Mouse (Mus musculus) heart, embryonic 14.5 days (tissue): ENCODE results near the gene Wnt7b. TPM values are rescaled to one million over a fixed set of nuclear protein-coding genes. Genes with fewer than 3 reads are reported as not detected.

Source experiments
- ATAC-seq: fragments of 200-750 bp; cut with Nextera tagmentation; 2 replicates; pipeline ENCODE4 v1.8.0; 2017; ENCODE audit warnings: low read depth, moderate TSS enrichment; ENCODE audit not compliant: insufficient number of reproducible peaks, insufficient read depth, low FRiP score
- H3K27ac ChIP-seq, 2 experiments: fragments of 200-500 bp in 1 of 2; fragments of 300-500 bp in 1 of 2; sonication (generic) in 1 of 2; replicated peaks in 1 of 2; 2 replicates each; pipeline ENCODE4 v1.5.1; 2012 to 2014; ENCODE audit warnings: low read depth in 2 of 2, low read length in 2 of 2, control low read depth in 1 of 2, mild to moderate bottlenecking in 1 of 2, mixed read lengths in 1 of 2; ENCODE audit not compliant: control insufficient read depth in 1 of 2, insufficient read depth in 1 of 2
- H3K27me3 ChIP-seq: fragments of 300-500 bp; sonication (generic); 2 replicates; pipeline ENCODE4 v1.6.1; 2014; ENCODE audit warnings: mild to moderate bottlenecking, low read length, control low read depth; ENCODE audit not compliant: control insufficient read depth, insufficient read depth
- H3K36me3 ChIP-seq: fragments of 300-500 bp; sonication (generic); 2 replicates; pipeline ENCODE4 v1.6.1; 2014; ENCODE audit warnings: mild to moderate bottlenecking, control low read depth, low read length, mixed read lengths; ENCODE audit not compliant: control insufficient read depth, insufficient read depth
- H3K4me1 ChIP-seq, 2 experiments: fragments of 200-500 bp in 1 of 2; fragments of 300-500 bp in 1 of 2; sonication (generic) in 1 of 2; 2 replicates each; pipeline ENCODE4 v1.6.1; 2012 to 2014; ENCODE audit warnings: low read length in 2 of 2, control low read depth in 1 of 2, mixed read lengths in 1 of 2; ENCODE audit not compliant: control insufficient read depth in 2 of 2, insufficient read depth in 2 of 2
- H3K4me2 ChIP-seq: fragments of 300-500 bp; sonication (generic); 2 replicates; pipeline ENCODE4 v1.6.1; 2014; ENCODE audit warnings: mild to moderate bottlenecking, low read length
- H3K4me3 ChIP-seq, 2 experiments: fragments of 200-500 bp in 1 of 2; fragments of 300-500 bp in 1 of 2; sonication (generic) in 1 of 2; 2 replicates each; pipeline ENCODE4 v1.5.1; 2012 to 2014; ENCODE audit warnings: low read length in 2 of 2, mild to moderate bottlenecking in 2 of 2, control low read depth in 1 of 2, low read depth in 1 of 2, moderate library complexity in 1 of 2; ENCODE audit not compliant: control insufficient read depth in 1 of 2, insufficient read depth in 1 of 2
- H3K9ac ChIP-seq: fragments of 300-500 bp; sonication (generic); 2 replicates; pipeline ENCODE4 v1.6.1; 2014; ENCODE audit warnings: mild to moderate bottlenecking, low read length
- H3K9me3 ChIP-seq: fragments of 300-500 bp; sonication (generic); 2 replicates; pipeline ENCODE4 v1.6.1; 2016; ENCODE audit warnings: low read length, control low read depth; ENCODE audit not compliant: control insufficient read depth
- WGBS: fragments of 180-500 bp; shearing (Covaris S2); extraction: QIAGEN DNeasy Blood & Tissue Kit; methylation state at CpG from one replicate; pipeline ENCODE4 v1.1.7; 2014; 5-methylcytosine and 5-hydroxymethylcytosine counted together
- polyA plus RNA-seq: library from polyadenylated mRNA; unstranded; fragments of >200 nt; fragmentation: Nextera tagmentation; extraction: Ambion mirVana; gene quantifications from 2 replicates; pipeline ENCODE4 v1.2.1, GENCODE M21; 2014

Wnt7b gene
- polyA plus RNA-seq, 1 experiment from 2014 or later: 0.41 TPM

- Histone ChIP-seq H3K4me2 (no peak overlapping the region), H3K27ac (no peak overlapping the region), H3K27me3 (peaks cover 12% of the 10 kb centered on the region; the same call in 1 of the 2 replicates), H3K9me3 (no peaks in the 10 kb centered on the region), H3K4me3 (no peak overlapping the region), H3K36me3 (no peaks in the 10 kb centered on the region), H3K4me1 (peaks cover 7% of the 10 kb centered on the region in 2 experiments; a peak in 3 of 4 replicates), H3K9ac (no peak overlapping the region)
- WGBS: 57% methylated on average over 3 of the region's 3 CpGs
- ATAC-seq: no peak
Measured at GRCm38 (mm10) chr15:85529911-85530310, 52.4 kb downstream of the Wnt7b start.

GRCm38 (mm10) chr15:85524404-85524950 is 57.8 kb downstream of the Wnt7b start:
- ATAC-seq: no peak
- 33% methylated on average over 12 of the region's 12 CpGs for WGBS

GRCm38 (mm10) chr15:85523173-85523991 is 58.9 kb downstream of the Wnt7b start:
- no peaks in the 10 kb centered on the region for H3K9me3 ChIP-seq
- H3K9ac ChIP-seq: peak overlapping the region; percentile 38; the same call in 1 of the 2 replicates
- peaks cover 5 to 9% of the 10 kb centered on the region in 2 experiments; a peak in 3 of 4 replicates for H3K4me1 ChIP-seq
- no peaks in the 10 kb centered on the region for H3K36me3 ChIP-seq
- H3K4me3 ChIP-seq: peak overlapping the region; percentile 2 to 16; a peak in 1 of 4 replicates
- H3K27me3 ChIP-seq: peaks cover 21% of the 10 kb centered on the region
- ATAC-seq: peak; percentile 47; the same call in 1 of the 2 replicates
- H3K27ac ChIP-seq: no peak overlapping the region
- peak overlapping the region; percentile 53 for H3K4me2 ChIP-seq
- WGBS: 1% methylated on average over 14 of the region's 14 CpGs

More at GRCm38 (mm10) chr15:85524404-85524950, 57.8 kb downstream of the Wnt7b start:
- H3K27me3 ChIP-seq: peaks cover 21% of the 10 kb centered on the region
- peaks cover 5 to 9% of the 10 kb centered on the region in 2 experiments; a peak in 3 of 4 replicates for H3K4me1 ChIP-seq
- no peak overlapping the region for H3K4me2 ChIP-seq
- H3K9me3 ChIP-seq: no peaks in the 10 kb centered on the region
- H3K4me3 ChIP-seq: no peak overlapping the region
- no peaks in the 10 kb centered on the region for H3K36me3 ChIP-seq
- H3K9ac ChIP-seq: no peak overlapping the region
- no peak overlapping the region for H3K27ac ChIP-seq

- WGBS: 60% methylated on average over 4 of the region's 4 CpGs
- Histone ChIP-seq H3K4me2 (no peak overlapping the region), H3K9me3 (no peaks in the 10 kb centered on the region), H3K36me3 (no peaks in the 10 kb centered on the region), H3K27ac (no peak overlapping the region), H3K27me3 (peaks cover 9% of the 10 kb centered on the region), H3K4me3 (no peak overlapping the region), H3K9ac (no peak overlapping the region), H3K4me1 (peaks cover 5 to 9% of the 10 kb centered on the region in 2 experiments; a peak in 3 of 4 replicates)
- no peak for ATAC-seq
Measured at GRCm38 (mm10) chr15:85519438-85519837, 62.8 kb downstream of the Wnt7b start.

- H3K36me3 ChIP-seq: no peaks in the 10 kb centered on the region
- H3K27me3 ChIP-seq: no peaks in the 10 kb centered on the region
- H3K4me2 ChIP-seq: no peak overlapping the region
- no peak for ATAC-seq
- H3K27ac ChIP-seq: no peak overlapping the region
- WGBS: 80% methylated on average over 32 of the region's 32 CpGs
- no peak overlapping the region for H3K9ac ChIP-seq
- H3K9me3 ChIP-seq: no peaks in the 10 kb centered on the region
- peaks cover 3 to 7% of the 10 kb centered on the region in 2 experiments; a peak in 3 of 4 replicates for H3K4me1 ChIP-seq
- H3K4me3 ChIP-seq: no peak overlapping the region
Measured at GRCm38 (mm10) chr15:85507370-85508014, 74.8 kb downstream of the Wnt7b start.

- Histone ChIP-seq H3K27ac (no peak overlapping the region), H3K4me3 (no peak overlapping the region), H3K36me3 (no peaks in the 10 kb centered on the region), H3K4me2 (no peak overlapping the region), H3K4me1 (peaks cover 3 to 7% of the 10 kb centered on the region in 2 experiments; a peak in 3 of 4 replicates), H3K9me3 (no peaks in the 10 kb centered on the region), H3K9ac (no peak overlapping the region), H3K27me3 (no peaks in the 10 kb centered on the region)
- WGBS: 75% methylated on average over 1 of the region's 1 CpGs
- ATAC-seq: no peak
Measured at GRCm38 (mm10) chr15:85506680-85507079, 75.6 kb downstream of the Wnt7b start.

GRCm38 (mm10) chr15:85505118-85505925 is 77.0 kb downstream of the Wnt7b start:
- WGBS: 35% methylated on average over 14 of the region's 14 CpGs
- Histone ChIP-seq H3K36me3 (no peaks in the 10 kb centered on the region), H3K27ac (no peak overlapping the region), H3K4me2 (no peak overlapping the region), H3K27me3 (no peaks in the 10 kb centered on the region), H3K9me3 (no peaks in the 10 kb centered on the region), H3K4me1 (peaks cover 3 to 7% of the 10 kb centered on the region in 2 experiments; a peak in 3 of 4 replicates), H3K4me3 (no peak overlapping the region), H3K9ac (no peak overlapping the region)
- no peak for ATAC-seq
